Mouse (Mus musculus): Measurements from ENCODE around the gene Os9.
A peak's percentile ranks its signal among the peaks of the same experiment; 100 is the strongest.
"Not testable (repeated sequence)": the region's sequence is repeated elsewhere in the genome, so short reads cannot be mapped to it uniquely, and the experiment has no call there.

The Os9 gene

DNA sequence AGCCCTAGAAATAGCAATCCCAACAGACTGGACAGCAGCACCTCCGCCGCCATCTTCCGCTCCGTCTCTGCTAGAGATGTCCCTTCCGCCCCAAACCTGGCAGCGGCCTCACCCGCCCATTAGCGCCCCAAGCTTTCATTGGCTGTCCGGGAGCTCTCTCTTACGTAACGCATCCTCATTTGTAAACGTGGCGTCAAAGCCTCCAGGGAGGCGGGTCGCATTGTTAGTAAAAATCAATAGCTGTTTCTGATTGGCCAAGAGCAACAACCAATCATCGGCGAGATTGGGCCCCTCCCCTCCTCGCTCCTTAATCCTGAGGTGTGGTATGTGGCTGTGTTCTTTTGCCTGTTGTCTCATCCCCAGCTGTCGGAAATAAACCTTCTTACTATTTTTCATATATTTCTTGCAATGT lies at the start of gene Os9:
TSS of gene Os9 (minus strand) at position 66 of the 412 bp plus-strand sequence.
- peak; percentile 97 for DNase-seq (ENCODE audit: low read depth, low spot score)
- no peaks in the 10 kb centered on the region for H3K27me3 ChIP-seq (ENCODE audit: control insufficient read depth, insufficient read depth, low read length, poor library complexity, severe bottlenecking)
- peaks cover 2% of the 10 kb centered on the region for H3K36me3 ChIP-seq (ENCODE audit: control insufficient read depth, insufficient read depth, low read length, poor library complexity, severe bottlenecking)

DNA sequence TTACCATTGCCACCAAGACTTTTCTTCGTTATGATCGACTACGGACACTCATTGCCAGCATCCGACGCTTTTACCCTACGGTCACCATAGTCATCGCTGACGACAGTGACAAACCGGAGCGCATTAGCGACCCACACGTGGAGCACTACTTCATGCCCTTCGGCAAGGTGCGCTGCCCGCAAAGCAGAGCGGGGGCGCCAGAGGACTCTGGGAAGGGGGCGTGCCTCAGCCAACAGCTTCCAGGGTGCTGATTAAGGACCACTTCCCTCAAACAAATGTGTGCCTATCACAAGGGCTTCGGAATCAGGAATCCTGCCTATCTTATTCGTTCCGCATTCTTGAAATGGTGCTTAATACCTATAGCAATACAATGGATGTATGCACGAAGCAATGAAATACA lies 49.1 kb upstream of the Os9 start:
- no peaks in the 10 kb centered on the region for H3K27me3 ChIP-seq (ENCODE audit: control insufficient read depth, insufficient read depth, low read length, poor library complexity, severe bottlenecking)
- no peak for DNase-seq (ENCODE audit: low read depth, low spot score)
- H3K36me3 ChIP-seq (ENCODE audit: control insufficient read depth, insufficient read depth, low read length, poor library complexity, severe bottlenecking) = peaks cover 15% of the 10 kb centered on the region

DNA sequence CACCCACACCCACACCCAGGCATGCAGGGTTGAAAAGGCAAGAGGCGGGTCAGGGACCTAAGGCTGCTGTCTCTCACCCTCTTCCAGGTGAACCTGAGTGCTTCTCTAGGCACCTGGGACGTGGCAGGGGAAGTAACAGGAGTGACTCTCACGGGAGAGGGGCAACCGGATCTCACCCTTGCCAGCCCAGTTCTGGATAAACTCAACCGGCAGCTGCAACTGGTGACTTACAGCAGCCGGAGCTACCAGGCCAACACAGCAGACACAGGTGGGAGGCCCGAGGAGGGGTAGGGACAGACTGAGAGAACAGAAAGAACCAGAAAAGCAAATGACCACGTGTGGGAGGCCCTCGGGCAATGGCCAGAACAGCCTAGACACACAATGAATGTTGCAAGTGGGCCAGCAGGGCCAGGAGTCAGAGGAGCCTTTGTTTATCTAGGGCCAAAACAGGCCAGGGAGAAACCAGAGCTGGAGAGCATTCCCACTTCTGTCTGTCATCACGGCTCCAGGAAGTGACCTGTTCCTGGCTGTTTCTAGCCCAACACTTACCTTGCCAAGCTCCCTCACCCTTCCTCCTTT lies 46.8 kb upstream of the Os9 start:
- DNase-seq (ENCODE audit: low read depth, low spot score) = no peak
- Histone ChIP-seq H3K27me3 (ENCODE audit: control insufficient read depth, insufficient read depth, low read length, poor library complexity, severe bottlenecking) (no peaks in the 10 kb centered on the region), H3K36me3 (ENCODE audit: control insufficient read depth, insufficient read depth, low read length, poor library complexity, severe bottlenecking) (peaks cover 15% of the 10 kb centered on the region)

DNA sequence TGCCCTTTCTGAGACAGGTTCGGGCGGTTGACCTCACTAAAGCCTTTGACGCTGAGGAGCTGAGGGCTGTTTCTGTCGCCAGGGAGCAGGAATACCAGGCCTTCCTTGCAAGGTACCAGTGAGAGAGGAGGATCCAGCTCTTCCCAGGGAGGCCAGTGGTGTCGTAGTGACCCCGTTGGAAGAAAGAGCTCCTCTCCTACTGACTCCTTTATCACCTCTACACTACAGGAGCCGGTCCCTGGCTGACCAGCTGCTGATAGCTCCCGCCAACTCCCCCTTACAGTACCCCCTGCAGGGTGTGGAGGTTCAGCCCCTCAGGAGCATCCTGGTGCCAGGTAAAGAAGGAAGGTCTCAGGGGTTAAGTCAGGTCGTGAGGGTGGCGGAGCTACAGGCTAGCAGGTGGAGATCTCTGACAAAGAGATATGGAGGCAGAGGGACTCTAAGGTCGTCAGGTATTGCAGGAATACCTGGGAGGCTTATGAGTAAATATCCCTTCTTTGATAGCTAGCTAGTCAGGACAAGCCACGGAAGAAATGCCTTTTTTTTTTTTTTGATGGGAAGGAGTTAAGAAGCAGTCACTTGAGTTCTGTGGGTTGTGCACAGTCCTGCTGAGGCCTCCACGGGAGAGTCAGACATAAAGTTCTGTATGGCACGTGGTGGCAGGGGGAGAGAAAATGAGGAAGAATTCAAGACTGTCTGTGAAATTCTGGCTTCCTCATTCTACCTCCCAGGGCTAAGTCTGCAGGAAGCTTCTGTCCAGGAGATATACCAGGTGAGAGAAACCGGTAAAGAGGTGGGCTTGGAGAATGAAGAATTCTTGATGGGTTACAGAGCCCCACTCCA lies 46.1 kb upstream of the Os9 start:
- DNase-seq (ENCODE audit: low read depth, low spot score) = peak; percentile 46
- H3K27me3 ChIP-seq (ENCODE audit: control insufficient read depth, insufficient read depth, low read length, poor library complexity, severe bottlenecking) = no peaks in the 10 kb centered on the region
- peaks cover 13% of the 10 kb centered on the region for H3K36me3 ChIP-seq (ENCODE audit: control insufficient read depth, insufficient read depth, low read length, poor library complexity, severe bottlenecking)

DNA sequence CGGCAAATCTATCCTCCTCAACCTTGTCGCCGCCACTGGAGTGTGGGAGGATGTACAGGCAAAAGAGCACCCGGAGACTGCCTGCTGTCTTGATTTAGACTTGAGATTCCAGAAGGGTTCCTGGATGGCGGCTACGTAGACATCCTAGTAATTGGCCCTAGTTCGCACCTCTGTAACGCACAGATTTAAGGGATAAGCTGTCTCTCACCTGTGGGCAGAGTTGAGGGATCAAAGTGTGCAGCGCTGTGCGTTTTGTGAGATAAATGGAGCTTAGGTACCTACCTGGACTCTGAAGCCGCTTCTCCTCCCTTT lies 45.4 kb upstream of the Os9 start:
- H3K27me3 ChIP-seq (ENCODE audit: control insufficient read depth, insufficient read depth, low read length, poor library complexity, severe bottlenecking) = no peaks in the 10 kb centered on the region
- H3K36me3 ChIP-seq (ENCODE audit: control insufficient read depth, insufficient read depth, low read length, poor library complexity, severe bottlenecking) = peaks cover 7% of the 10 kb centered on the region
- DNase-seq (ENCODE audit: low read depth, low spot score) = no peak

DNA sequence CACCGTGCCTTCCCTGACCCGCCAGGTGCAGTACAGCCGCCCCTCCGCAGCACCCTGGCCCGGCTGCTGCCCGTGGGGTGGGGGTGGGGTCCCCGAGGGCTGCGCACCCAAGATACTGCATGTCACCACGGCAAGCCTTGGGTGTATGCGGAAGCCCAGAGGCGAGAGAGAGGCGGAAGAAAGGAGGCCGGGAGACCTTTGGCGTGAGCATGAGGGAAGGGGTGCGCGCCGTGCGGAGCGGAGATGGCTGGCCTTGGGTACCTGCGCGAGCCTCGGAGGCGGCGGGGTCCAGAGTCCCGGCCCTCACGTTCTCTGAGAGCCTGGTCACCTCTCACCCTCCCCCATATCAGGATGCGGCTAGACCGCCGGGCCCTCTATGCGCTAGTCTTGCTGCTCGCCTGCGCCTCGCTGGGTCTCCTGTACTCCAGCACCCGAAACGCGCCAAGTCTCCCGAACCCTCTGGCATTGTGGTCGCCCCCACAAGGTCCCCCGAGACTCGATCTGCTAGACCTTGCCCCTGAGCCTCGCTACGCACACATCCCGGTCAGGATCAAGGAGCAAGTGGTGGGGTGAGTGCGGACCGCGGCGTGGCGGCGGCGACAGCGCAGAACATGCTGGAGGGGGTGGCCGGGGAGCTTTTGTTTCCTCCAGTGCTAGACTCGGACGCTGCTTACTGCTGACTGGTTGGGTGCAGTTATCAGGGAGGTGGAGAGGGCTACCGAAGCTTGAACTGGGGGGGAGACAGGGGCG lies 44.9 kb upstream of the Os9 start:
- H3K27me3 ChIP-seq (ENCODE audit: control insufficient read depth, insufficient read depth, low read length, poor library complexity, severe bottlenecking) = no peaks in the 10 kb centered on the region
- H3K36me3 ChIP-seq (ENCODE audit: control insufficient read depth, insufficient read depth, low read length, poor library complexity, severe bottlenecking) = peaks cover 7% of the 10 kb centered on the region
- DNase-seq (ENCODE audit: low read depth, low spot score) = peak; percentile 78

DNA sequence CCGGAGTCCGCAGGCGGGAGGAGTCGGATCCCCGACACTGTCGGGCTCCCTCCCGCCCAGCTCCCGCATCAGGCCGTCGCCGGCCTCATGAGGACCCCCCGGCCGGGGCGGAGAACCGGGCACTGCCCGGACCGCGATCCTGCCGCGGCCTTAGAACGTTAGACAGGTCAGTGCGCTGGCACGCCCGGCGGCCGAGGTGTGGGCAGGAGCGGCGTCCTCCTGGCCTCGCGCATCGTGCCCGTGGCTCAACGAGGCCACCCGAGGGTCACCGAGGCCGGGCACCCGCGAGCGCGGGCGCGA lies 44.4 kb upstream of the Os9 start:
- DNase-seq (ENCODE audit: low read depth, low spot score) = no peak
- Histone ChIP-seq H3K36me3 (ENCODE audit: control insufficient read depth, insufficient read depth, low read length, poor library complexity, severe bottlenecking) (peaks cover 7% of the 10 kb centered on the region), H3K27me3 (ENCODE audit: control insufficient read depth, insufficient read depth, low read length, poor library complexity, severe bottlenecking) (no peaks in the 10 kb centered on the region)

DNA sequence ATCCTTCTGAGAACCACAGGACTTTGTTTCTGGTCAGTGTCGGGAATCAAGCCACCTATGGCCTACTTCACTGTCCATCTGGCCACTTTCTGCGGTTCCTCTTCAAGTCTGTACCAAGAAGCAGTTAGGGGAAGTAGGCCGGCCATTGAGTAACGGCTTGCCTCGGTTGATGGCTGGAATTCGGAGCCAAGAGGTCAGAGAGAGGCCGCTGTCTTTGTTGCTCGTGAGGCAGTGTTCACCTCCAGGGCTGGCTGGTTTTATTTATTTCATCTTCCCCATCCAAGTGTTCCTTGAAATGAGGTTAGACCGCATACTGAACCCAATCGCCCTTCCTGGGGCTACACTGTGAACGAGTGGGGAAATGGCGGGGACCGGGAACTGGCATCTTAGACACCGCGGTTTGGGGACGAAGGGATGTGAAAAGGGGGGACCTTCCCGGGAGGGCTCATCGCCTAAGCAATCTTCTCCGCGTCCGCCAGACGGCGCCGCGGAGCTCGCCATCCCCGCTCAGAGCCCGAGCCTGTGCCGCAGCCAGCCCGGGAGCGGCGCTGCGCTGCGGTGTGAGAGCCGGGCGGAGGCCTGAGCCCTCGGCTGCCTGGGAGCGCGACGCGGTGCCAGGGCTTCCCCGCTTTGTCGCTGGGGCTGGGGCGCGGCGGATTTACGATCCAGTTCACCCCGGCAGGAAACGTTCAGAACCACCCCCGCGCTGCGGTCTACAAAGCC lies 43.9 kb upstream of the Os9 start, which contains the start of gene B4galnt1:
TSS of gene B4galnt1 (plus strand) at position 595 of the 723 bp plus-strand sequence.
- H3K36me3 ChIP-seq (ENCODE audit: control insufficient read depth, insufficient read depth, low read length, poor library complexity, severe bottlenecking) = peaks cover 5% of the 10 kb centered on the region
- peak; percentile 96 for DNase-seq (ENCODE audit: low read depth, low spot score)
- no peaks in the 10 kb centered on the region for H3K27me3 ChIP-seq (ENCODE audit: control insufficient read depth, insufficient read depth, low read length, poor library complexity, severe bottlenecking)

DNA sequence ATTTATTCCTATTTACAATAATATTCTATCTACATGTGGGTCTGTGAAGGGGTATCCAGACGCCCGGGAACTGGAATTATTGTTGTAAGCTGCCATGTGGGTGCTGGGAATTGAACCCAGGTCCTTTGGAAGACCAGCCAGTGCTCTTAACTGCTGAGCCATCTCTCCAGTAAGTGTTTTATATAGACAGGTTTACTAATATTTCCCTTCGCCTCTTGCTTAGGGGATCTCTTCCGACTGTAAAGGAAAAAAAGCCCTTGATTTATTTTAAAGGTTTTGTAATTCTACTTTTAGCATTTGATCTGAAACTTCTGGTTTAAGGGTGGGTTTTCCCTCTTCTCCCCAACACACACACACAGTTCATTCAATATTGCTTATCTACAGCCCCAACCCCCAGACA lies 43.3 kb upstream of the Os9 start:
- DNase-seq (ENCODE audit: low read depth, low spot score) = no peak
- Histone ChIP-seq H3K27me3 (ENCODE audit: control insufficient read depth, insufficient read depth, low read length, poor library complexity, severe bottlenecking) (no peaks in the 10 kb centered on the region), H3K36me3 (ENCODE audit: control insufficient read depth, insufficient read depth, low read length, poor library complexity, severe bottlenecking) (peaks cover 2% of the 10 kb centered on the region)

DNA sequence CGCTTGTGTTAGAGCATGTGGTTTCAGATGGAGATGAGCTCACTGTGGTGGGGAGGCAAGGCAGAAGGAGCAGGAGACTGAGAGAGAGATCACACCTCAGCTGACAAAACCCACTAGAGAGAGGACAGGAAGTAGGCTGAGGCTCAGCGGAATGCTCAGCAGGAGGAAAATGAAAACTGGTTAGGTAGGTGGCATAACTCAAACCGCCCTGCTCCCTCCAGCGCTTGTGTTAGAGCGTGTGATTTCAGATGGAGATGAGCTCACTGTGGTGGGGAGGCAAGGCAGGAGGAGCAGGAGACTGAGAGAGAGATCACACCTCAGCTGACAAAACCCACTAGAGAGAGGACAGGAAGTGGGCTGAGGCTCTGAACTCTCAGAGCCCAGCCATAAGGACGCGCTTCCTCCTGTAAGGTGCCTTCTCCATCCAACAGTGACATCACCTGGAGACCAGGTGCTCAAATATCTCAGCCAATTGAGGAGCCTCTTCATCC lies 41.9 kb upstream of the Os9 start:
- not testable (repeated sequence) for H3K27me3 ChIP-seq (ENCODE audit: control insufficient read depth, insufficient read depth, low read length, poor library complexity, severe bottlenecking); H3K36me3 ChIP-seq (ENCODE audit: control insufficient read depth, insufficient read depth, low read length, poor library complexity, severe bottlenecking)
- peak; percentile 87 for DNase-seq (ENCODE audit: low read depth, low spot score)

DNA sequence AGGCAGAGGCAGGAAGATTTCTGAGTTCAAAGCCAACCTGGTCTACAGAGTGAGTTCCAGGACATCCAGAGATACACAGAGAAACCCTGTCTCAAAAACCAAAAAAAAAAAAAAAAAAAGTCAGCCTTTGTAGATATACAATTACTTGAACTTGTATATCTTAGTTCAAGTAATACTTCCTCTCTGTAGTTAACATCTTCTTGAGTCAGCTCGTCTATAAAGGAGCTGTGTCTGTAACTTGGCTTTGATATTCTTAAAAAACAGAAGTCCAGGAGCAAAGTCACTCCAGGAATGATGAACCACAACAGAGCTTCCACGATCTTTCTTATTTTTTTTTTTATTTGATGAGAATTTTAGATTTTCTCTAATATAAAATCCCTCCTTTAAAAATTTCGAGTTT lies 39.8 kb upstream of the Os9 start:
- Histone ChIP-seq H3K27me3 (ENCODE audit: control insufficient read depth, insufficient read depth, low read length, poor library complexity, severe bottlenecking) (no peaks in the 10 kb centered on the region), H3K36me3 (ENCODE audit: control insufficient read depth, insufficient read depth, low read length, poor library complexity, severe bottlenecking) (no peaks in the 10 kb centered on the region)

DNA sequence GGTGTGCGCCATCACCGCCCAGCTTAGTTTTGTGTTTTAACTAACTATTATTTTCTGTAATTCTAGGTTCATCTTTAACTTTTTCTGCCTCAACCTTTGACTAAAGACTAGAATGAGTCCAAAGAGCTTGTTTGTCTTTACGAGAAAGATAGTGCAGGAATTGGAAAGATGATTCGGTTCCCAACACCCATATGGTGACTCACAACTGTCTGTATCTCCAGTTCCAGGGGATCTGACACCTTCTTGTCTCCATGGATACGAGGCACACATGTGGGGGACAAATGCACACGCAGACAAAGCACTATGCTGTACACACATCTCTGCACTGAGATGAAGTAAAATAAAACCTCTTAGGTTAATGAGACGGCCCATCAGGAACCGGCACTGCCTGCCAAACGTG lies 39.1 kb upstream of the Os9 start:
- H3K36me3 ChIP-seq (ENCODE audit: control insufficient read depth, insufficient read depth, low read length, poor library complexity, severe bottlenecking) = no peaks in the 10 kb centered on the region

More for the DNA sequence above, 39.8 kb upstream of the Os9 start:
- DNase-seq (ENCODE audit: low read depth, low spot score) = no peak

DNA sequence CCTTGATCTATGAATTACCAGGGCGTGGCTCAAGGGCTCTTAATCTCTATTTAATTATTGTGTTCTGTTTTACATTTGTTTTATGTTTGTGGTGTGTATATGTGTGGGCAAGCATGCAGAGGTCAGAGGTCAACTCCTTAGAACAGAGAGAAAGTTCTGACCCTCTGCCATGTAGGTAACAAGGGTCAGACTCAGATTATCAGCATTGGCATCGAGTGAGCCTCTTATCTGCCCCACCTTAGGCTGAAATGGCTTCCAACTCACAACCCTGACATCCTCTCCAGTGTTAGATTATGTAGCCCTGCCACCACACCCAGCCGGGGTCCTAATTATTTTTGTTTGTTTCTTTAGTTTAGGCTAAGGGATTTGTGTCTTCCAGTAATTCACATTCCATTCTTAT lies 37.5 kb upstream of the Os9 start:
- no peaks in the 10 kb centered on the region for H3K36me3 ChIP-seq (ENCODE audit: control insufficient read depth, insufficient read depth, low read length, poor library complexity, severe bottlenecking)
- no peak for DNase-seq (ENCODE audit: low read depth, low spot score)
- H3K27me3 ChIP-seq (ENCODE audit: control insufficient read depth, insufficient read depth, low read length, poor library complexity, severe bottlenecking) = no peaks in the 10 kb centered on the region

More for the DNA sequence above, 39.1 kb upstream of the Os9 start:
- no peaks in the 10 kb centered on the region for H3K27me3 ChIP-seq (ENCODE audit: control insufficient read depth, insufficient read depth, low read length, poor library complexity, severe bottlenecking)
- no peak for DNase-seq (ENCODE audit: low read depth, low spot score)

DNA sequence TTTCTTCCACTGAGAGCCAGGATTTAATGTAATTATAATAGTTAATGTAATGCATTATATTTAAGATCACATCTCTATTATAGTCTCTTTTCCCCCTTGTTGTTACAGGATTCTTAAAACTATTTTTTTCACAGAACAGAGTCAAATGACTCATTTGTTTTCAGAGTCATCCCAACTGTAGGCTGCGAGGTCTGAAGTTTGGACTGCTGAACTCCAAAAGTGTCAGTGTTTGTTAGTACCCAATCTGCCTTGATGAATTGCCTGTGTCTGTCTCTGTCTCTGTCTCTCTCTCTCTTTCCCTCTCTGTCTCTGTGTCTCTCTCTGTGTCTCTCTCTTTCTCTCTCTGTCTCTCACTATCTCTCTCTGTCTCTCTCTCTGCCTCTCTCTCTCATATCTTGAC lies 35.6 kb upstream of the Os9 start:
- no peaks in the 10 kb centered on the region for H3K27me3 ChIP-seq (ENCODE audit: control insufficient read depth, insufficient read depth, low read length, poor library complexity, severe bottlenecking)
- DNase-seq (ENCODE audit: low read depth, low spot score) = no peak
- no peaks in the 10 kb centered on the region for H3K36me3 ChIP-seq (ENCODE audit: control insufficient read depth, insufficient read depth, low read length, poor library complexity, severe bottlenecking)

DNA sequence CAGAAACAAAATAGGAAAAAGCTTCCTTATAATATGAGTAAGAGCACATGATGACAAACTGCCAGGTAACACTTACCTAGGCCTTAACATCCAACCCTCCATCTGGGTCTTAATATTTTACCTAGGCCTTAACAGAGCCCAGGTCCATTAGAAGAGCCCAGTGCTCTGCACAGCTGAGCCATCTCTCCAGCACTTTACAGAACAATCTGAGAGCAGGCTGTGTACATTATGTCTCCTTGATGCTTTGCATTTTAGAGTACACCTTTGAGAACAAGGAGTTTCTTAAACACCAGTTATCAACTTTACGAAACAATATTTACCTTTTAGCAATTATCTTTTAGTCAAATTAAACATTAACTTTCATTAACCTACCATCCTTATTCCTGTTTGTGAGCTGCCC lies 35.2 kb upstream of the Os9 start:
- no peaks in the 10 kb centered on the region for H3K27me3 ChIP-seq (ENCODE audit: control insufficient read depth, insufficient read depth, low read length, poor library complexity, severe bottlenecking)
- no peak for DNase-seq (ENCODE audit: low read depth, low spot score)
- H3K36me3 ChIP-seq (ENCODE audit: control insufficient read depth, insufficient read depth, low read length, poor library complexity, severe bottlenecking) = no peaks in the 10 kb centered on the region
